Mouse (Mus musculus) adrenal gland, postnatal 14 days (tissue): ENCODE data around the gene Syndig1l. TPM values are rescaled to one million over a fixed set of nuclear protein-coding genes. Genes with fewer than 3 reads are reported as not detected.
A peak's percentile ranks its signal among the peaks of the same experiment; 100 is the strongest.

Experiments used
- DNase-seq: peaks from one replicate; pipeline ENCODE4 v3.0.0; 2021; ENCODE audit warnings: mixed read lengths
- total RNA-seq: library from RNA; stranded (reverse); gene quantifications from 2 replicates; pipeline ENCODE4 v1.2.3, GENCODE M21; 2021

The Syndig1l gene
- total RNA-seq, 1 experiment from 2014 or later = not detected

DNA sequence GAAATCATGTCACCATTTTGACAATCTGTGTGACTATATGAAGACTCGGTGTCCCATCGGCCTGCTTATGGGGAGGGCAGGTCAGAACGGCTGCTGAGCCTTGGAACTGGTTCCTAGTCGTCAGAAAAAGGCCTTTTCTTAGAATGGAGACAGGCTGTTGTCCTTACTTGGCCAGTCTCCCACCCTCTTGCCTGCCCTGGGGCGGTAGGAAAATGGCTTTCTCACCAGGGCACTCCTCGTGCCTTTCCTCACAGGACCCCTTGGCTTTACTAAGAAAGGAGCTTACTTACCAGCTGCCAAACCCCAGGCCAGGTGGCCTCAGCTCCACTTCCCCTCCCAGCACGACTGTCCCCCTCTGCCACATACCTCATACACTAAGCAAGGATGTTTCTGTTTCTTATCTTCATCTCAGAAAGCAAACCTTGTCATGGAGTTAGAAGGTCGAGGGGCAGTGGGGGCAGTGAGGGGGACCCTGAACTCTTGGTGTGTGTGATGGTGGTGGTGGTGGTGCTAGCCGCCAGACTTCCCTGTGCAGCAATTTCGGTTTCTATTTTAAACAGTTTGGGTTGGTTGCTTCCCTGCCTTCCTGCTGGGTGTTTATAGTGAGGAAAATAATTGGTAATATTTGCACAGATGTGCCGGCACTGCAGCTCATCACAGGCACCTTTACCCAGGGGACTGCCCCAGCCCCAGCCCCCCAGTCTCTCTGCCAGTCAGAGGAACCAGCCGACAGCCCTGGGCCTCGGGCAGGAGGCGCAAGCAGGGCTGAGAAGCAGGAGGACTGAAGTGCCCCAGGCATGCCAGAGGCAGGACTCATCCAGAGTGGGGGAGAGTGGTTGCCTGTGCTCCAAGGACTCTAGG lies 23.7 kb downstream of the Syndig1l start:
- no peak for DNase-seq

DNA sequence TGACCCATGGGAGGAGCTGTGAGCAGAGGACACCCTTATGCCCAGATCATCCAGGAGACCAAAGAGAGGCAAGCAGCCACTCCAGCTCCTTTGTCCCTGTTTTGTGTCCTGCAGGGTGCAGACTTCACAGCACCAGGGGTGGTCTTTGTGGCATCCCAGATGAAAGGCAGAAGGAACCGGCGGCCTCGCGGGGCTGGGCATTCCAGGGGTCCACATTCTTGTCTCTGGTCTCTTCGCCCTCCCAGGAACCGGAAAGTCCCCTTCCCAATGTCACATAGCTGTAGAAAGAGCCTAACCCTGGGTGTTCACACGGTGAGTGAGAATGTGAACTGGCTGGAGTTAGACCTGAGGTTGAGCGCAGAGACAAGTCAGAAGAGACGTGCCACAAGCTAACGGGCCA lies 27.0 kb downstream of the Syndig1l start:
- DNase-seq = no peak

DNA sequence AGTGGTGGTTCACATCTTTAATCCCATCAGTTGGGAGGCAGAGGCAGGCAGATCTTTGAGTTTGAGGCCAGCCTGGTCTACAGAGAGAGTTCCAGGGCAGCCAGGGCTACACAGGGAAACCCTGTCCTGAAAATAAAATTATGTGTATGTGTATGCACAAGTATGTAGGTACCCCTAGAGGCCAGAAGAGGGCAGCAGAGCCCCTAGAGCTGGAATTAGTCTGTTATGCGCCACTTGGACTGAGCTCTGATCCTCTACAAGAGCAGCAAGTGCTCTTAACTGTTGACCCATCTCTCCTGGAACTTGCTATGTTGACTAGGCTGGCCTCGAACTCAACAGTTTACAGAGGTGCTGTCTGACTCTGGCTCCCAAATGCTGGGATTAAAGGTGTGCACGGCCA lies 28.1 kb downstream of the Syndig1l start:
- peak; percentile 16 for DNase-seq

DNA sequence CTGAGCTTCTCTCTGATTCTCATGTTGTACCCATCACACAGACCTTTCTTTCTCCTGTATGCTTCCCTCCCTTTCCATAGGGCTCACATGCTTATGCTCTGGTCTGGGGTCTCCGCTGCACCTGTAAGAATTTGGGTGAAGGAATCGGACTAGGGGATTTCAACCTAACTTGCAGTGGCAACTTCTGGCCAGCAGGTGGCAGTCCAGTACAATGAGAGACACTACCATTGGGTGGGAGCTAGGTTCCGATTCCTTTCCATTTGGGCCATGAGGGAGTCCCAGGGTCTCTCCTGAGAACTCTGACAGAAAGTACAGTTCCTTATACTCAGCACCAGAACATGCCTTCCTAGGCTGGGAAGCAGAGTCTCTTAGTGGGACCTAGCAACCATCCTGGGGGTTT lies 44.7 kb downstream of the Syndig1l start:
- peak; percentile 73 for DNase-seq

DNA sequence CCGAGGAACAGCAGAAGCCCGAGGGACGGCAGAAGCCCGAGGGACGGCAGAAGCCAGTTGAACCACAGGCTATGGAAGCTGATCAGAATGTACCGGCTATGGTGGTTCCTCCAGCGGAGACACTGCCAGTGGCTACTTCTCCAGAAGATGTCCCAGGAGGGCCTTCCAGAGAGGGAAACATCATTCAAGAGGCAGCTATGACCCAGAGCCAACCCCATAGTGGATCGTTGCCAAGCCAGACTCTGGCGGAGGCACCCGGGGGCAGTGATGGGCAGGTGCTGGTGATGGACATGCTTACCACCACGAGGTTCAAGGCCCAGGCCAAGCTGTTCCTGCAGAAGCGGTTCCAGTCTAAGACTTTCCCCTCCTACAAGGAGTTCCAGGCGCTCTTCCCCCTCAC lies 48.4 kb downstream of the Syndig1l start:
- DNase-seq = peak; percentile 50

DNA sequence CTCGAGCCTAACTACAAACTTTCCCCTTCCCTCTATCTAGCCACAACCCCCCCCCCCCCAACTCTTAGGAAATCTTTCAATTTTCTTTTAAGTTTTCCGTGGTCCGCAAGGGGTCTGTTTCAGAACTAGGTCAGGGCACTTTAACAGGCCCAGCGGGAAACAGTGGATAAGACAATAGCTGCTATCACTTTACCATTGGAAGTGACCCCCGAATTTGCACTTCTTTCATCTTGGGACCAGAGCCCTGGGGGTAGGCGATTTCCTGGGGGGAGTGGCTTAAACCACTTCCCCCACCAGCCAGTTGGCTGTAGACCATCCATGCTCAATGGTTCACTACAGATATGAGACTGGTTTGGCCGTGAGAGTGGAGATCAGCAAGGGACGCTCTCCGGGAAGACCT lies 58.0 kb downstream of the Syndig1l start, which contains the start of gene Vrtn:
Gene Vrtn, plus strand, starts transcription at position 366 of the 400 bp plus-strand sequence.
- no peak for DNase-seq

DNA sequence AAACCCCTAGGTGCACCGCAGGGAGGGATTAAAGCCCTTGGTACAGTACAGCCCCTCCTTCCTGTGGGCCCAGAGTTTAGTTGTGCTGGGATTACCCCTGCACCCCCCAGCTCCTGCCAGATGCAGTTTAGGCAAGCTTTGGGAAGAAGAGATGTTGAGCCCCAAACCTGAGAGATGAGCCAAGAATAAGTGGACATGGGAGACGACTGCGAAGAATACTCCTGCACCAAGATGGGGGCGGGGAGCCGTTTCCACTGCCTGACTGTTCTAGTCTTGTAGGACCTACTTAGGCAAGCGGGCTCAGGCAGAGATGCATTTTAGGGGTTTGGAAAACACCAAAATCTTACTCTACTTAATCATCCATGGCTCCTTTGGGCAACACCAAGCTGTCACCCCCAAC lies 58.4 kb downstream of the Syndig1l start:
- DNase-seq = no peak

DNA sequence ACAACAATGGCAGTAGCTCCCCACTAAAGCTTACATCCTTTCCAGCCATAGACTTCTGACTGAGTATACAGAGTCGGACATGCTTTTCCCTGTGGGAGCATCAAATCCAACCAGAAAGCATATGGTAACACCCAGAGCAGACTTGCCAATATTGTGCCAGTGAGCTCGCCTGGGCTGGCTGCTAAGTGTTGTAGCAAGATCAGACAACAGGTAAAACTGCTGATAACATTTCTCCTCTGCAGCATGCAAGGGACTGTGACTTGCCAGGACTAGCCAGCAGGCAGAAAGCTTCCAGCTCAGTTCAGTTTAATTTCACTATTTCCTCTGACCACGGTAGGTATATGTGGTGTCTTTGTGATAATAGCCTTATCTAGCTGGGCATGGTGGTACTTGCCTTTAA lies 66.8 kb downstream of the Syndig1l start:
- DNase-seq = no peak

Other genes starting within 250 kb of the Syndig1l start
- gene Aldh6a1, start 247.8 kb downstream of the Syndig1l start, total RNA-seq = 232 and 242 TPM in 2 replicates
- 11.6 and 15.2 TPM in 2 replicates for gene Lin52, start 247.4 kb downstream of the Syndig1l start, total RNA-seq
- not detected in 2 replicates for gene Vsx2, start 129.1 kb downstream of the Syndig1l start, total RNA-seq
- gene Abcd4, start 81.4 kb downstream of the Syndig1l start, total RNA-seq = 10.7 and 13.2 TPM in 2 replicates
- not detected in 2 replicates for gene Vrtn, start 57.8 kb downstream of the Syndig1l start, total RNA-seq
- 57.2 and 67.4 TPM in 2 replicates for gene Npc2, start 74.3 kb upstream of the Syndig1l start, total RNA-seq
- 98.2 and 115 TPM in 2 replicates for gene Isca2, start 74.4 kb upstream of the Syndig1l start, total RNA-seq
- gene Ltbp2, start 177.7 kb upstream of the Syndig1l start, total RNA-seq = 11.9 and 12.4 TPM in 2 replicates